Mouse (Mus musculus) neural tube, embryonic 14.5 days (tissue): ENCODE results near the gene Eif4g3. TPM values are rescaled to one million over a fixed set of nuclear protein-coding genes. Genes with fewer than 3 reads are reported as not detected.

Experiments
- ATAC-seq: fragments of 200-750 bp; cut with Nextera tagmentation; 2 replicates; pipeline ENCODE4 v1.8.0; 2017; ENCODE audit warnings: low read depth, mild to moderate bottlenecking, moderate TSS enrichment, moderate library complexity
- H3K27ac ChIP-seq: fragments of 300-500 bp; sonication (generic); 2 replicates; pipeline ENCODE4 v1.5.1; 2014; ENCODE audit warnings: low read depth, mild to moderate bottlenecking, control low read depth, low read length, moderate library complexity, mixed read lengths
- H3K27me3 ChIP-seq: fragments of 300-500 bp; sonication (generic); 2 replicates; pipeline ENCODE4 v1.6.1; 2014; ENCODE audit warnings: low read length; ENCODE audit not compliant: control insufficient read depth, insufficient read depth
- H3K36me3 ChIP-seq: fragments of 300-500 bp; sonication (generic); 2 replicates; pipeline ENCODE4 v1.6.1; 2014; ENCODE audit warnings: low read length, mixed read lengths; ENCODE audit not compliant: control insufficient read depth, insufficient read depth
- H3K4me1 ChIP-seq: fragments of 300-500 bp; sonication (generic); 2 replicates; pipeline ENCODE4 v1.6.1; 2014; ENCODE audit warnings: low read length; ENCODE audit not compliant: control insufficient read depth, insufficient read depth
- H3K4me2 ChIP-seq: fragments of 300-500 bp; sonication (generic); 2 replicates; pipeline ENCODE4 v1.6.1; 2014; ENCODE audit warnings: mild to moderate bottlenecking, low read depth, low read length, control low read depth
- H3K4me3 ChIP-seq: fragments of 300-500 bp; sonication (generic); 2 replicates; pipeline ENCODE4 v1.5.1; 2014; ENCODE audit warnings: low read depth, low read length, control low read depth, mixed read lengths
- H3K9ac ChIP-seq: fragments of 300-500 bp; sonication (generic); replicated peaks from 2 replicates; pipeline ENCODE4 v1.6.1; 2014; ENCODE audit warnings: low read depth, mild to moderate bottlenecking, control low read depth, low read length, mixed read lengths
- H3K9me3 ChIP-seq: fragments of 300-500 bp; sonication (generic); 2 replicates; pipeline ENCODE4 v1.6.1; 2016; ENCODE audit warnings: low read length; ENCODE audit not compliant: control insufficient read depth
- WGBS: fragments of 180-500 bp; shearing (Covaris S2); extraction: QIAGEN DNeasy Blood & Tissue Kit; methylation state at CpG from one replicate; pipeline ENCODE4 v1.1.7; 2014; 5-methylcytosine and 5-hydroxymethylcytosine counted together
- polyA plus RNA-seq: library from polyadenylated mRNA; unstranded; fragments of >200 nt; fragmentation: Nextera tagmentation; extraction: Ambion mirVana; gene quantifications from 2 replicates; pipeline ENCODE4 v1.2.1, GENCODE M21; 2014

Eif4g3 gene
- polyA plus RNA-seq, 1 experiment from 2014 or later: 71.4 TPM

DNA sequence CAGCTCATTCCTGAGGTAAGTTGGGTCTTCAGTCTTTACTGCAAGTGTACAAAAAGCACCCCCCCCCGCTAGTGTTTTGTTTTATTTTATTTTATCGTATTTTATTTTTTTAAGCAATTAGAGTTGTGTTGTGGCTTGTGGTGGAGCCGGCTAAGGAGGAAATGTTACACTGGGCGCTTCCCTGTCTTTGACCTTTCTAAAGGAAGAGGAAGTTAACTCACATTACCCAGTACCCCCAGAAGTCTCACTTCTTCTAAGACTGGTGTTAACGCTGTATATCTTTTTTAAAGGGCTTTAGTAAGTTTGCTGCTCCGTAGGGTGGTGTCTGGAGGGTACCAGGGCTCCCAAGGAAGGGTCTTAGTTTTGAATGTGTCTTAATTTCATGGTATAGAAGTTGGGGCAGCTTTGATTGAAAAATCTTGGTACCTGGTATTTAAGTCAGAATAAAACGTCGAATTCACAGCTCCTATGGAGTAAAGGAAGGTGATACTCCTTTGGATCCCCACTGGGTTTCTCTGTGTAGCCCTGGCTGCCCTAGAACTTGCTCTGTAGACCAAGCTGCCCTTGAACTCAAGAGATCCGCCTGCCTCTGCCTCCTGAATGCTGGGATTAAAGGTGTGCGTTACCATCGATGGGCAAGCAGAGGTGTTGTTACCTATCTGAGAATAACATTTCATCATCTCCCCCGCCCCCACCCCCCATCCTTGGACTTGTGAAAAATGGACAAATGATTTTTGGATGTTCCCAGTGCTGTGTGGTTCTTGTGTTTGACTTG lies 1.9 kb downstream of the Eif4g3 start:
- Histone ChIP-seq H3K36me3 (peaks cover 10% of the 10 kb centered on the region; the same call in 1 of the 2 replicates), H3K4me3 (peak overlapping the region; percentile 91), H3K27ac (no peak overlapping the region), H3K4me1 (peaks cover 23% of the 10 kb centered on the region), H3K27me3 (0 out of 2 replicates have a peak, but pooled peaks cover 3% of the 10 kb centered on the region), H3K9me3 (no peaks in the 10 kb centered on the region), H3K4me2 (peak overlapping the region; percentile 84), H3K9ac (peak overlapping the region; percentile 98)
- ATAC-seq: no peak
- 46% methylated on average over 12 of the region's 12 CpGs for WGBS

DNA sequence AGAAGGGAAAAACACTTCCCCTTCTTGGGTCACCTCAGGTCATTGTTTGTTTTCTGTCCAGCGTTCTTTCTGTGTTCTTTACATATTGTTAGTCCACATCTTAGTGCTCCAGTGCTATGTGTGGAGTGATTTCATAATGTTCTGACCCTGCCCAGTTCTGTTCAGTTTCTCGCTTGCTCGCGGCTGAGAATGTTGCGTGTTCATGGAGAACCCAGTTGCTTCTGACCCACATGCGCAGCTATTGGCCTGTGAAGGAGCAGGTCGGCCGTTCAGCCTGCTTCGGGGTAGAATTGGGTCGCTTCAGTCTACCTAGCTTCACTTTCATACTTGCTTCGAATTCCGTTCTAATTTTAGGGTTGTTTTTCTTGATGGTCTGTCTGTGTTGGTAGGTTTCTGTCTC lies 2.6 kb downstream of the Eif4g3 start:
- no peak overlapping the region; the same call in 1 of the 2 replicates for H3K9ac ChIP-seq
- H3K27ac ChIP-seq: no peak overlapping the region
- H3K9me3 ChIP-seq: no peaks in the 10 kb centered on the region
- peaks cover 10% of the 10 kb centered on the region; the same call in 1 of the 2 replicates for H3K36me3 ChIP-seq
- H3K4me1 ChIP-seq: peaks cover 26% of the 10 kb centered on the region
- H3K27me3 ChIP-seq: 0 out of 2 replicates have a peak, but pooled peaks cover 3% of the 10 kb centered on the region
- peak overlapping the region; percentile 91 for H3K4me3 ChIP-seq
- ATAC-seq: no peak
- peak overlapping the region; percentile 84 for H3K4me2 ChIP-seq
- WGBS: 72% methylated on average over 12 of the region's 12 CpGs

- peaks cover 10% of the 10 kb centered on the region; the same call in 1 of the 2 replicates for H3K36me3 ChIP-seq
- H3K9me3 ChIP-seq: no peaks in the 10 kb centered on the region
- H3K9ac ChIP-seq: no peak overlapping the region
- peaks cover 31% of the 10 kb centered on the region for H3K4me1 ChIP-seq
- no peak overlapping the region for H3K27ac ChIP-seq
- 77% methylated on average over 4 of the region's 4 CpGs for WGBS
- H3K4me2 ChIP-seq: no peak overlapping the region
- no peak for ATAC-seq
- H3K4me3 ChIP-seq: no peak overlapping the region
- 0 out of 2 replicates have a peak, but pooled peaks cover 3% of the 10 kb centered on the region for H3K27me3 ChIP-seq
Observed at GRCm38 (mm10) chr4:137998232-137998631, 5.4 kb downstream of the Eif4g3 start.

DNA sequence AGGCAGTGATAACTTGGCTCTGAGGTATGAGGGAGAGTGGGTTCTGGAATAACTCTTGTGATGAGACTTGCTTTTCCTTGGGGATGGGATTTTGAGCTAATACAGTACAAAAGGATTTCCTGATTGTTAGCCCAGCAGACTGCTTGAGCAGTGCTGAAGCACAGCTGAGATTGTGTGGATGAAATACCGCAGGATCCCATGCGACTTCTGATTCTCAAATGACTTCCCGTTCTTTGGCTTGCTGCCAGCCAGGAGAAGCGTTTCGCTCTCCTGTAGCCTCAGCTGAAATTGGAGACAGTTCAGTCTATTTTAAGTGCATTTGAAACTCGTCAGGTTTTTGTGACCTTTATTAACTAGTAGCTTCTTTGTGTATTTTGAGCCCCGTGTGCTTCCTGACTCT lies 7.9 kb downstream of the Eif4g3 start:
- Histone ChIP-seq H3K4me3 (no peak overlapping the region), H3K36me3 (peaks cover 10% of the 10 kb centered on the region; the same call in 1 of the 2 replicates), H3K9me3 (no peaks in the 10 kb centered on the region), H3K9ac (no peak overlapping the region), H3K27ac (0 out of 2 replicates have a peak overlapping the region, but pooled peaks have one; percentile 22), H3K4me2 (no peak overlapping the region), H3K27me3 (no peaks in the 10 kb centered on the region), H3K4me1 (peaks cover 19% of the 10 kb centered on the region)
- ATAC-seq: no peak
- 34% methylated on average over 7 of the region's 7 CpGs for WGBS

- no peaks in the 10 kb centered on the region for H3K27me3 ChIP-seq
- H3K4me1 ChIP-seq: 0 out of 2 replicates have a peak, but pooled peaks cover 8% of the 10 kb centered on the region
- H3K9ac ChIP-seq: no peak overlapping the region
- H3K4me3 ChIP-seq: no peak overlapping the region
- ATAC-seq: no peak
- 91% methylated on average over 11 of the region's 11 CpGs for WGBS
- H3K36me3 ChIP-seq: peaks cover under 1% of the 10 kb centered on the region; the same call in 1 of the 2 replicates
- no peak overlapping the region for H3K4me2 ChIP-seq
- no peak overlapping the region for H3K27ac ChIP-seq
- no peaks in the 10 kb centered on the region for H3K9me3 ChIP-seq
Observed at GRCm38 (mm10) chr4:138003909-138004610, 11.2 kb downstream of the Eif4g3 start.

- no peak overlapping the region for H3K4me3 ChIP-seq
- no peaks in the 10 kb centered on the region for H3K27me3 ChIP-seq
- WGBS: 97% methylated on average over 1 of the region's 1 CpGs
- no peaks in the 10 kb centered on the region for H3K9me3 ChIP-seq
- no peak overlapping the region for H3K4me2 ChIP-seq
- H3K36me3 ChIP-seq: no peaks in the 10 kb centered on the region; the same call in 1 of the 2 replicates
- 0 out of 2 replicates have a peak, but pooled peaks cover 1% of the 10 kb centered on the region for H3K4me1 ChIP-seq
- ATAC-seq: no peak
- H3K9ac ChIP-seq: no peak overlapping the region
- no peak overlapping the region for H3K27ac ChIP-seq
Observed at GRCm38 (mm10) chr4:138005781-138006180, 13.0 kb downstream of the Eif4g3 start.

DNA sequence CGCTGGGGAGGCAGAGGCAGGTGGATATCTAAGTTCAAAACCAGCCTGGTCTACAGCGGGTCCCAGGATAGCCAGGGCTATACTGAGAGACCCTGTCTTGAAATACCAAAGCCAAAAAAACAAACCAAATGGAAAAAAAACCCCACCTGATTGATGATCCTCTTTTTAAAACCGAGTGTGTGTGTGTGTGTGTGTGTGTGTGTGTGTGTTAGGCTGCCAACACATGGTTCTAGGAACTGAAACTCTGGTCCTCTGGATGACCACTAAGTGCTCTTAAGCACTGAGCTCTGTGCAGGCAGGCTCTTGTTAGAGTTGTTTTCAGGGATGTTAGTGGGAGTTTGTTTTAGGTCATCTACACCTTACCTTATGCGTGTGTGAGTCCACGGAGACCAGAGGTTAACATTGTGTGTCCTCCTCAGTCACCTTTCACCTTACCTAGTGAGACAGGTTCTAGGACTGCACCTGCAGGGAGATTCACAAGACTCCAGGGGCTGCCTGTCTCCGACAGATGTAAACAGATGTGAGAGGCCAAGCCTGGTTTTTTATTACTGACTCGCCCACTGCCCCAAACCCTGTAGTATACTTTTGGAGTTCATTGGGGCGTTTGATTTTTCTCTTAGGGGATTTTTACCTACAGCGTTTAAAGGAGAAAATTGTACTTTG lies 14.3 kb downstream of the Eif4g3 start:
- ATAC-seq: no peak
- Histone ChIP-seq H3K9me3 (no peaks in the 10 kb centered on the region), H3K4me1 (no peaks in the 10 kb centered on the region), H3K4me2 (no peak overlapping the region), H3K27me3 (no peaks in the 10 kb centered on the region), H3K36me3 (no peaks in the 10 kb centered on the region; the same call in 1 of the 2 replicates), H3K4me3 (no peak overlapping the region), H3K9ac (no peak overlapping the region), H3K27ac (no peak overlapping the region)
- 88% methylated on average over 9 of the region's 9 CpGs for WGBS

DNA sequence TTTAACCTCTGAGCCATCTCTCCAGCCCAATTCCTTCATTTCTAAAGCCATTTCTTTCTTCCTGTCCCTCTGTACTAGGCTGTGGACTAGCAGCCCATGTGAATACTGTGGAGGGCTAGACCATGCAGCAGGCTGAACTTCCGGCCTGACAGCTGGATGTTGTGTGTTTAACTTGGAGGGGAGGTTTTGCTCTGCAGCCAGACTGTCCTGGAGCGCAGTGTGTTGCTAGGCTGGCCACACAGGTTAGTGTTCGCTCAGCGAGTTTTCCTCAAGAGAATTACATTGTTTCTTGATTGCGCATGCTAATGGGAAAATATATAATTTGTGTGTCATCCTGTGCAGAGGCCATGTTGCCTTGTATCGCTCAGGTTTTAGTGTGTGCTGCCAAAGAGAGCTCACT lies 15.8 kb downstream of the Eif4g3 start:
- Histone ChIP-seq H3K27me3 (no peaks in the 10 kb centered on the region), H3K4me1 (no peaks in the 10 kb centered on the region)
- 76% methylated on average over 6 of the region's 6 CpGs for WGBS

More for the DNA sequence above, 15.8 kb downstream of the Eif4g3 start:
- no peak overlapping the region for H3K4me2 ChIP-seq
- no peaks in the 10 kb centered on the region; the same call in 1 of the 2 replicates for H3K36me3 ChIP-seq
- H3K4me3 ChIP-seq: no peak overlapping the region
- H3K9me3 ChIP-seq: no peaks in the 10 kb centered on the region
- no peak for ATAC-seq
- H3K27ac ChIP-seq: no peak overlapping the region
- no peak overlapping the region for H3K9ac ChIP-seq
